Mouse (Mus musculus) limb, embryonic 13.5 days (tissue): ENCODE results near the gene Sap30l. TPM values are rescaled to one million over a fixed set of nuclear protein-coding genes. Genes with fewer than 3 reads are reported as not detected.
"Not testable (repeated sequence)": the region's sequence is repeated elsewhere in the genome, so short reads cannot be mapped to it uniquely, and the experiment has no call there.

Source experiments
- ATAC-seq: fragments of 200-750 bp; cut with Nextera tagmentation; 2 replicates; pipeline ENCODE4 v1.8.0; 2017; ENCODE audit warnings: low read depth, moderate number of reproducible peaks, moderate TSS enrichment; ENCODE audit not compliant: low FRiP score
- H3K27ac ChIP-seq: fragments of 300-500 bp; sonication (generic); 2 replicates; pipeline ENCODE4 v1.5.1; 2015; ENCODE audit warnings: inconsistent platforms, mild to moderate bottlenecking, moderate library complexity
- H3K27me3 ChIP-seq: fragments of 300-500 bp; sonication (generic); 2 replicates; pipeline ENCODE4 v1.6.1; 2015; ENCODE audit warnings: mild to moderate bottlenecking, inconsistent platforms
- H3K36me3 ChIP-seq: fragments of 300-500 bp; sonication (generic); 2 replicates; pipeline ENCODE4 v1.6.1; 2015; ENCODE audit warnings: inconsistent platforms, mild to moderate bottlenecking, moderate library complexity
- H3K4me1 ChIP-seq: fragments of 300-500 bp; sonication (generic); 2 replicates; pipeline ENCODE4 v1.6.1; 2015; ENCODE audit warnings: inconsistent platforms
- H3K4me2 ChIP-seq: fragments of 300-500 bp; sonication (generic); replicated peaks from 2 replicates; pipeline ENCODE4 v1.6.1; 2015; ENCODE audit warnings: inconsistent platforms, mild to moderate bottlenecking, moderate library complexity
- H3K4me3 ChIP-seq: fragments of 300-500 bp; sonication (generic); 2 replicates; pipeline ENCODE4 v1.5.1; 2015; ENCODE audit warnings: moderate library complexity, mild to moderate bottlenecking, inconsistent platforms
- H3K9ac ChIP-seq: fragments of 300-500 bp; sonication (generic); 2 replicates; pipeline ENCODE4 v1.6.1; 2015; ENCODE audit warnings: mild to moderate bottlenecking, inconsistent platforms
- H3K9me3 ChIP-seq: fragments of 300-500 bp; sonication (generic); 2 replicates; pipeline ENCODE4 v1.6.1; 2016; ENCODE audit warnings: inconsistent platforms
- WGBS: fragments of 180-500 bp; shearing (Covaris S2); methylation state at CpG from one replicate; pipeline ENCODE4 v1.1.7; 2015; 5-methylcytosine and 5-hydroxymethylcytosine counted together
- polyA plus RNA-seq: library from polyadenylated mRNA; unstranded; fragments of >200 nt; fragmentation: Nextera tagmentation; extraction: Ambion mirVana; gene quantifications from 2 replicates; pipeline ENCODE4 v1.2.1, GENCODE M21; 2015

Sap30l gene
- polyA plus RNA-seq, 1 experiment from 2014 or later, result 11.0 TPM

DNA sequence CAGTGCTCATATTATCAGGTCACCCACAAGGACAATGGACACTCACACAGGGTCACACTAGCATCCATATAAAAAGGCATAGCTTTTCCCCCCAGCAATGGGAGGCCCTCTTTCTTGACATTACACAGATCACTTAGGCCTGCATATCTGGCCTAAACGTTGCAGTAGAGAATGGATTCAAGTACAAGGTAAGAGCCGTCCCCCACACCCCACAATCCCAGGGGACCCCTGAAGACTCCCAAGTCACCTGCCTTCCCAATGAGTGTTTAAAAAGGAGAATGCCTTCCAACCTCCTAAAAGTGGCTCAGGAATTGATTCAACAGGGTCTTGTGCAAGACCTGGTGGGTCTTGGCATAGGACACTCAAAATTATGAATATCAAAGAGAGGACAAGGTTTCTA, 33.9 kb downstream of the Sap30l start:
- WGBS, result 17% methylated on average over 2 of the region's 2 CpGs
- H3K4me2 ChIP-seq, result no peak overlapping the region
- H3K27ac ChIP-seq, result no peak overlapping the region
- H3K4me1 ChIP-seq, result peaks cover 38% of the 10 kb centered on the region
- peaks cover 98% of the 10 kb centered on the region for H3K27me3 ChIP-seq
- no peak overlapping the region for H3K9ac ChIP-seq
- no peak overlapping the region for H3K4me3 ChIP-seq
- no peaks in the 10 kb centered on the region for H3K36me3 ChIP-seq
- H3K9me3 ChIP-seq, result no peaks in the 10 kb centered on the region
- ATAC-seq, result no peak

DNA sequence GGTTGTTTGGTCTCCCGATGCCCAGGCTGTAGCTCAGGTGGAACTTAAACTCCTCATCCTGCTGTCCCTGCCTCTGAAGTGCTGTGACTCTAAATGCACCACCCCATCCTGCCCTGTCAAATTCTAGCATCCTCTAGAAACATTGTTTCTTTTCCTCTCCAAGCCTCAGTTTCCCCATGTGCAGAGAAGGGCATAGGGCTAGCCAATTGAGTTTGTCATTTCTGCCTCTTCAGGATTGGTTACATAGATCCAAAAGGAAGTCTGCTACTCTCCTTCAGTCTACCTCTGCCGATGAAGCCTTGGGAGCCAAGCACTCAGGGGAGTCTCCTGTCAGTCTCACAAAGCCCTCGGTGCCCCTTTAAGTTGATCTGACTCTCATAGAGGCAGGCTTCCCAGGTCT, 34.5 kb downstream of the Sap30l start:
- 19% methylated on average over 3 of the region's 3 CpGs for WGBS
- no peaks in the 10 kb centered on the region for H3K36me3 ChIP-seq
- H3K4me3 ChIP-seq, result no peak overlapping the region

DNA sequence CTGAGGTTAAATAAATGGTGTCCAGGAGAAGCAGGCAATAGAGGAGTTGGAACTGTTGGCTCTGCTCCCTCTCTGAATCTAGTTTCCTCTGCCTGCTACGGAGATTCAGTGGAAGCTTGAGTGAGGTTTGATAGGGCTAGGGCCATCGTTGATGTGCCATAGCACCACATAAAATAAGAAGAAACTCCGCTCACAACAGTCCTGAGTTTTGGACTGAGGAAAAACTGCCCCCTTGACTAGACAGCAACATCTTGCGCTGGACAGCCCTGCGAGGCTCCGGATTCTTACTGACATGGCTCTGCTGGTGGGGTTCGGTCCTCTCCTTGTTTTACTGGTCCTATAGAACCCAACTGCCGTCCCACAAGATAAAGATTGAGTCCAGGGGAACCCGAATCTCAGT, 35.0 kb downstream of the Sap30l start:
- ATAC-seq, result no peak
- Histone ChIP-seq H3K27ac (no peak overlapping the region), H3K9me3 (no peaks in the 10 kb centered on the region), H3K9ac (no peak overlapping the region), H3K4me3 (peak overlapping the region; percentile 28), H3K36me3 (no peaks in the 10 kb centered on the region), H3K4me1 (peaks cover 35% of the 10 kb centered on the region), H3K4me2 (peak overlapping the region; percentile 52), H3K27me3 (peaks cover 98% of the 10 kb centered on the region)
- 14% methylated on average over 9 of the region's 9 CpGs for WGBS

More for the DNA sequence above, 34.5 kb downstream of the Sap30l start:
- Histone ChIP-seq H3K9ac (no peak overlapping the region), H3K9me3 (no peaks in the 10 kb centered on the region), H3K4me1 (peaks cover 37% of the 10 kb centered on the region), H3K27me3 (peaks cover 98% of the 10 kb centered on the region), H3K4me2 (no peak overlapping the region), H3K27ac (no peak overlapping the region)
- no peak for ATAC-seq

DNA sequence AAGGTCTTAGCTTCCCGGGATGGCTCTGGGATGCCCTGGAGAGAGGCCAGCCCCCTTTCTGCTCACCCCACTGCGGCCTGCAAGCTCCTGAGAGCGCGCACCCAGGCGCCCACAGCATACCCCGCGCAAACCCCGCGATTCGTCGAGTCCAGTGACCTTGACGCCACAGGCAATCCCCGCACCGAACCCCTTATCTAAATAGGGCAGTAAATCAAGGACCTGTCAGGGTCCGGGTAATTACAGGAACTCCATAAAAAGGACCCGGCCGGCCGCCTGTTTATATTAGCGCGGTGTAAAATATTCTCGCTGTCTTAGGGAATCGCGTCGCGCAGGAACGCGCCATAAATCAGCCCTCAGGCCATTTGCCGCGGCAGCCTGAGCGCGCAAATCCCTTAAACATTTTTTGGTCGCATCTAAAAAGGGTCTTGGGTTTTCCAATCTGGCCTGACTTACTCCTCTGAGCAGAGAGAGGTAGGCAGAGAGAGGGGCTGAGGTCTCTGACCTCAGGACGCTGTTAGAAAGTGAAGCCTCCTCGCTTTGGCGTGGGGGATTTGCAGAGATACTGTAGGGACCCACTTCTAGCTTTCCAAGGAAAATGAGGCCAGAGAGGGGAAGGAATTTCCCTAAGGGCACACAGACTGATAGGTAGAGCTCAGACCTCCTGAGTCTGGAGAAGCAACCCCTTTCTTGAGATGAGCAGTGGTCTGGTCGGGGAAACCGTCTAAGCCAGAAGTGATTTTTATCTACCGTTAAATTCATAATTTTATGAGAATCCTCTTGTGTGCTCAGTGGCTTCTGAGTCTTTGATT, 35.6 kb downstream of the Sap30l start:
- Histone ChIP-seq H3K36me3 (no peaks in the 10 kb centered on the region), H3K27me3 (peaks cover 96% of the 10 kb centered on the region), H3K9ac (no peak overlapping the region), H3K9me3 (no peaks in the 10 kb centered on the region), H3K4me1 (peaks cover 29% of the 10 kb centered on the region), H3K4me2 (peak overlapping the region; percentile 52), H3K4me3 (peak overlapping the region; percentile 28), H3K27ac (no peak overlapping the region)
- no peak for ATAC-seq
- under 1% methylated on average over 38 of the region's 38 CpGs for WGBS

DNA sequence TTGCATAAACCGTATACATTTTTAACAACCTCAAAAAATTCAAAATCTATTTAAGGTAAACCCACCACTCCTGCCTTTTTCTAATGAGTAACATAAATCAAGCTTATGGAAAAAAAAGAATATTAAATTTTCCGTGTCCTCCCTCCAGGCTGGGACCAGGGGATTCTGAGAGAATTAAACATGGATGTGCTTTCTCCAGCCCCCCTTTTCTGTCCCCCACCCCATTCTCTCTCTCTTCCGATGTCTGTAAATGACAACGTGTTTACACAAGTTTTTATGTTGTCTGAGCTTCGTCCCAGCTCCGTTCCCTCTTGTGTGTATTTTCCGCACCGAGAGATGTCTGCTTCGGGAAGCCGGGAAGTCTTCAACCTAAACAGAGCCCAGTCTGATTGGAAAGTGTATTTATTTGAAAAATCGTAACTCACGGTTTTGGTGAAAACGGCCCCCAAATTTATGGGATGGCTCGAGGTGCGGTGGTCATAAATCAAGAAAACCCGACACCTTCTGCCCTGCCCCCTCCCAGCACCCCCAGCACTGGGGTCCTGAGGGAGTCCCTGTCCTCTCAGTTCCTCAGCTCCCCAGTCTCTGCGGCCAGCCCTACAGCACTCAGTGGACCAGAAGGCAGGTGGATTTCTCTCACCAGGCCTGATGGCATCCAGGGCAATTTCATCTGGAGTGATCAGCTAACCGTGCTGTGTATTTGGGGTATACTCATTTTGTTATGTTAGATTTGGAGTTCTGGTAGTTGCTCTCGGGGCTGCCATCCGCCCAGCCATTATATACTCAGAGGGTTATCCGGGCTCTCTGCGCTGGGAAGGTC, 36.6 kb downstream of the Sap30l start:
- H3K27ac ChIP-seq, result no peak overlapping the region
- no peaks in the 10 kb centered on the region for H3K9me3 ChIP-seq
- no peaks in the 10 kb centered on the region for H3K36me3 ChIP-seq
- H3K9ac ChIP-seq, result no peak overlapping the region
- H3K27me3 ChIP-seq, result peaks cover 94% of the 10 kb centered on the region
- ATAC-seq, result peak; percentile 13; the same call in 1 of the 2 replicates
- peaks cover 22% of the 10 kb centered on the region for H3K4me1 ChIP-seq
- 7% methylated on average over 22 of the region's 22 CpGs for WGBS
- 0 out of 2 replicates have a peak overlapping the region, but pooled peaks have one; percentile 4 for H3K4me2 ChIP-seq
- no peak overlapping the region for H3K4me3 ChIP-seq

DNA sequence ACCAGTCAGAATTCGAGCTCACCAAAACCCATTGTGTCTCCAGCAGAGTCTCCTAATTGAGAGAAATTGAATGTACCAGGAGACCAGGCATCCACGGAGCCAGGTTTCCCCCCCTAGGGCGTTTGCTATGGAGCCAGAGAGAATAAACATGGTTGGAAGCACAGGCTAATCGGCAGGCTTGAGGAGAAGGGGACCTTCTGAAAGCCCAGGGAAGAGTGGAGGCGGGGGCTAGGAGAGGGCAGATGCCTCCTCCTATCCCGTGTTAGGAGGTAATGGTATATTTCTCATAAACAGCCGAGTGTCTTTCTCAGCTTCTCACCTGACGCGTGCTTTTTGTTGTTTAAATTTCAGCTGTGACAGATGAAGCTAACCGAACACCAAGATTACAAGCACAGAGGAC, 39.5 kb downstream of the Sap30l start:
- WGBS, result 21% methylated on average over 10 of the region's 10 CpGs

DNA sequence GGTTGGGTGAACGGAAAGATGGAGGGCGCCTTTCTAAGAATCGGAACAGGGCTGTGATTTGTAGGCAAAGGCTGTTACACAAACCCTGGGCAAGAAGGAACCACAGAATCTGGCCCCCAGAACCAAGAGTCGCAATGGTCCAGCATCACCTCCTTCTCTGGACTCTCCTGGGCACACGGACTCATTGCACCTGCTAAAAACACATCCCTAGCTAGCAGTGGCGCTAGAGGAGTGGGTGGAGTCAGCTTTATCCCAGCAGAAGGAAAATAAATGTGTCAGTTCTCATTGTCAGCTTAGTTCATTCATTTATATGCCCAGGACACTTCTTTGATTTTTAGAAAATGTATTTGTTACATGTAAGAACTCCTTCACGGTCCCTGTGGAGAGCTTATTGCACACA, 40.0 kb downstream of the Sap30l start:
- peaks cover 10% of the 10 kb centered on the region for H3K4me1 ChIP-seq
- H3K27ac ChIP-seq, result no peak overlapping the region
- H3K4me2 ChIP-seq, result no peak overlapping the region
- H3K9ac ChIP-seq, result no peak overlapping the region
- H3K27me3 ChIP-seq, result peaks cover 67% of the 10 kb centered on the region
- H3K9me3 ChIP-seq, result no peaks in the 10 kb centered on the region
- no peaks in the 10 kb centered on the region for H3K36me3 ChIP-seq
- no peak for ATAC-seq
- 39% methylated on average over 7 of the region's 7 CpGs for whole genome bisulfite sequencing
- H3K4me3 ChIP-seq, result no peak overlapping the region

More for the DNA sequence above, 39.5 kb downstream of the Sap30l start:
- H3K9ac ChIP-seq, result no peak overlapping the region
- H3K4me2 ChIP-seq, result no peak overlapping the region
- H3K36me3 ChIP-seq, result no peaks in the 10 kb centered on the region
- no peak overlapping the region for H3K27ac ChIP-seq
- H3K9me3 ChIP-seq, result no peaks in the 10 kb centered on the region
- peaks cover 71% of the 10 kb centered on the region for H3K27me3 ChIP-seq
- ATAC-seq, result no peak
- peaks cover 12% of the 10 kb centered on the region for H3K4me1 ChIP-seq
- no peak overlapping the region for H3K4me3 ChIP-seq

DNA sequence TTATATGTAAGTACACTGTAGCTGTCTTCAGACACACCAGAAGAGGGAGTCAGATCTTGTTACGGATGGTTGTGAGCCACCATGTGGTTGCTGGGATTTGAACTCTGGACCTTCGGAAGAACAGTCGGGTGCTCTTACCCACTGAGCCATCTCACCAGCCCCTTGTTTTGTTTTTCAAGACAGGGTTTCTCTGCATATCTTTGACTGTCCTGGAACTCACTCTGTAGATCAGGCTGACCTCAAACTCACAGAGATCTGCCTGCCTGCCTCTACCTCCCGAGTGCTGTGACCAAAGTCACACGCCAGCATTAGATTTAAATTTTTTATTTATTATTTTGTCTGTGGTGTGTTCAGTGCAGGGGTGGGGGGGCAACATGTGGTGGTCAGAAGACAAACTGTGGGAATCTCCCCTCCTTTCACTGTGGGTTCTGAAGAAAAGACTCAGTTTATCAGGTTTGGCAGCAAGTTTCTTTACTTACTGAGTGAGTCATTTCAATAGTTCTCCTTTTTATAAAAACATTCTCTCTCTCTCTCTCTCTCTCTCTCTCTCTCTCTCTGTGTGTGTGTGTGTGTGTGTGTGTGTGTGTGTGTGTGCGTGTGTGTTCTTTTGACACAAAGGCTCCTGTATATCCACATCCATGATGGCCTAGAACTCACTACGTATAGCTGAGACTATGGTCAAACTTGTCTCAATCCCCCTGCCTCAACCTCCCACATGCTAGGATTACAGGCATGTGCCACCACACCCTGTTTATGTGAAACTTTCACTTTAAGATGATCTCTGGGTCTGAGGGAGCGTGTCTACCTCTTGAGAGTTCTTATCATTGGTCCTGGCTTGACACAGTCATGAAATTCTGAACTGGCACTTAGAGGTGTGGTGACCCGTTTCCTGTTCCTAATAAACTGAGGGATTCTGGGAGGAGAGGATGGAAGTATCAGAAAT, 45.3 kb downstream of the Sap30l start:
- H3K4me1 ChIP-seq, H3K9me3 ChIP-seq, H3K27ac ChIP-seq, H3K4me3 ChIP-seq, ATAC-seq, H3K4me2 ChIP-seq, H3K9ac ChIP-seq, H3K36me3 ChIP-seq: not testable (repeated sequence)
- WGBS, result 88% methylated on average over 8 of the region's 9 CpGs
- H3K27me3 ChIP-seq, result peaks cover 40% of the 10 kb centered on the region

DNA sequence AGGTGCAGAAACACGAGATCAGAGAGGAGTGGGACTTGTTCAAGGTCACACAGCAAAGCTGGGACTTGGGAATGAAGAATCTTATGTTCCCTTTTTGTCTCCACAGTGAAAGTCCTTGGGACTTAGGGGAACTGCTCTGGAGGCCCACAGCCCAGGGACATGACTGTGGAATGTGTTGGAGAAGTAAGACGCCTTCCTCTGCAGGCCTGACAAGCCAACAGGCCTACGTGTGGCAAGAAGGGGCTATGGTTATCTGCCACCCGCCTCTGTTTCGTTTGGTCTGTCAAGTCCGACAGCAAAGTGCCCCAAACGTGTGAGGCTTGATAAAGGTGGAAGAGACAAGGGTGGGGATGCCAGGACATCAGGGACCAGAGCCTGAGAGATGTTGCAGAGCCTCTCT, 46.0 kb downstream of the Sap30l start:
- peaks cover 37% of the 10 kb centered on the region for H3K27me3 ChIP-seq
- H3K9ac ChIP-seq, result no peak overlapping the region
- 74% methylated on average over 7 of the region's 7 CpGs for WGBS
- no peak overlapping the region for H3K27ac ChIP-seq
- H3K36me3 ChIP-seq, result no peaks in the 10 kb centered on the region
- no peaks in the 10 kb centered on the region for H3K9me3 ChIP-seq
- no peak overlapping the region for H3K4me2 ChIP-seq
- no peaks in the 10 kb centered on the region for H3K4me1 ChIP-seq
- no peak overlapping the region for H3K4me3 ChIP-seq
- ATAC-seq, result no peak

DNA sequence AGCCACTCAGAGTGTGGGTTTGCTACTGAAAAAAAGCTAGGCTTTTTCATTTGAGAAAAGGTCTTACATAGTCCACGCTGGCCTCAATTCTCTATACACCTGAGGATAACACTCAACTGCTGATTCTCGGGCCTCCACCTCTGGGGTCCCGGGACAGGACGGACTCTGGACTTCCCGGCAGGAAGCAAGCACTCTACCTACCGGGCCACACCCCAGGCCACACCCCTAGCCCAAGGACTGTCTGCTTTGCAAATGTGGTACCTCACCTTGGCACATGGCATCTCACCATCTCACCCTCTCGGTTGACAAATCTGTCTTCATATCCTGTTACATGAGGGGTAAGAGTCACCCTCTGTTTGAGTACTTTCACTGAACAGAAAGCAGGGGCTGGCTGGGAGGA, 48.9 kb downstream of the Sap30l start:
- WGBS, result 60% methylated on average over 7 of the region's 7 CpGs
- ATAC-seq, result no peak
- no peak overlapping the region for H3K4me2 ChIP-seq

DNA sequence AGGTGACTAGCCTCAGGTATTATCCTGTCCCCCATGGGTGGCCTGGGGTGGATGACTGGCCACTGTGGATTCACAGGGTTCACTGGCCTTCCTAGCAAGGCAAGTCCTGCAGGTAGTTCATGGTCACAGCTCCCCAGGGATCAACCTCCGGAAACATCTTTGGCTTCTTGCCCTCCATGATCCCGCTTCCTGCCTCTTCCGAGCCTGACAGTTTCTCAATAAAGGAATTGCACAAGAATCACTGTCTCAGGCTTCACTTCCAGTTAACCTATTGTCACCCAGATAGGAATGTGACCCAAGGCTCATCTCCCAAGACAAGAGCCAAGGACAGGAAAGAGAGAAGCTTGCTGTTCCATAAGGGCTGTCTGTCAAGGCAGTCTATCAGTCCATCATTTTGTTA, 49.5 kb downstream of the Sap30l start:
- no peak overlapping the region for H3K27ac ChIP-seq
- 63% methylated on average over 3 of the region's 3 CpGs for WGBS
- H3K4me2 ChIP-seq, result no peak overlapping the region
- ATAC-seq, result no peak
- H3K9ac ChIP-seq, result no peak overlapping the region
- no peaks in the 10 kb centered on the region for H3K9me3 ChIP-seq
- peaks cover 6% of the 10 kb centered on the region for H3K4me1 ChIP-seq
- no peaks in the 10 kb centered on the region for H3K36me3 ChIP-seq
- peaks cover 26% of the 10 kb centered on the region for H3K27me3 ChIP-seq
- no peak overlapping the region for H3K4me3 ChIP-seq

More for the DNA sequence above, 48.9 kb downstream of the Sap30l start:
- Histone ChIP-seq H3K4me3 (no peak overlapping the region), H3K9me3 (no peaks in the 10 kb centered on the region), H3K27ac (no peak overlapping the region), H3K36me3 (no peaks in the 10 kb centered on the region), H3K9ac (no peak overlapping the region), H3K4me1 (peaks cover 6% of the 10 kb centered on the region), H3K27me3 (peaks cover 26% of the 10 kb centered on the region)
